Mouse (Mus musculus) stomach, embryonic 14.5 days (tissue): ENCODE measurements around the gene Pibf1. TPM values are rescaled to one million over a fixed set of nuclear protein-coding genes. Genes with fewer than 3 reads are reported as not detected.
A peak's percentile ranks its signal among the peaks of the same experiment; 100 is the strongest.

Experiments used
- ATAC-seq: fragments of 200-750 bp; cut with Nextera tagmentation; 2 replicates; pipeline ENCODE4 v1.8.0; 2017; ENCODE audit warnings: low read depth, moderate TSS enrichment; ENCODE audit not compliant: insufficient number of reproducible peaks, insufficient read depth, low FRiP score
- H3K27ac ChIP-seq: fragments of 300-500 bp; sonication (generic); 2 replicates; pipeline ENCODE4 v1.5.1; 2014; ENCODE audit warnings: mild to moderate bottlenecking, low read length, moderate library complexity, mixed read lengths
- H3K27me3 ChIP-seq: fragments of 300-500 bp; sonication (generic); 2 replicates; pipeline ENCODE4 v1.6.1; 2014; ENCODE audit warnings: low read length, control low read depth, mixed read lengths; ENCODE audit not compliant: control insufficient read depth, insufficient read depth
- H3K36me3 ChIP-seq: fragments of 300-500 bp; sonication (generic); 2 replicates; pipeline ENCODE4 v1.6.1; 2014; ENCODE audit warnings: mild to moderate bottlenecking, control low read depth, low read length, moderate library complexity, mixed read lengths; ENCODE audit not compliant: control insufficient read depth, insufficient read depth
- H3K4me1 ChIP-seq: fragments of 300-500 bp; sonication (generic); 2 replicates; pipeline ENCODE4 v1.6.1; 2014; ENCODE audit warnings: low read length, control low read depth, mixed read lengths; ENCODE audit not compliant: control insufficient read depth, insufficient read depth
- H3K4me2 ChIP-seq: fragments of 300-500 bp; sonication (generic); replicated peaks from 2 replicates; pipeline ENCODE4 v1.6.1; 2014; ENCODE audit warnings: low read depth, low read length, control low read depth
- H3K4me3 ChIP-seq: fragments of 300-500 bp; sonication (generic); 2 replicates; pipeline ENCODE4 v1.5.1; 2014; ENCODE audit warnings: low read depth, low read length, control low read depth
- H3K9ac ChIP-seq: fragments of 300-500 bp; sonication (generic); replicated peaks from 2 replicates; pipeline ENCODE4 v1.6.1; 2014; ENCODE audit warnings: low read depth, mild to moderate bottlenecking, control low read depth, low read length, moderate library complexity, mixed read lengths
- H3K9me3 ChIP-seq: fragments of 300-500 bp; sonication (generic); 2 replicates; pipeline ENCODE4 v1.6.1; 2016; ENCODE audit warnings: low read depth, low read length, control low read depth; ENCODE audit not compliant: control insufficient read depth
- WGBS: fragments of 180-500 bp; shearing (Covaris S2); extraction: QIAGEN DNeasy Blood & Tissue Kit; methylation state at CpG from one replicate; pipeline ENCODE4 v1.1.7; 2014; 5-methylcytosine and 5-hydroxymethylcytosine counted together
- polyA plus RNA-seq: library from polyadenylated mRNA; unstranded; fragments of >200 nt; fragmentation: Nextera tagmentation; extraction: Ambion mirVana; gene quantifications from 2 replicates; pipeline ENCODE4 v1.2.1, GENCODE M21; 2014

Gene Pibf1
- polyA plus RNA-seq, 1 experiment from 2014 or later = 21.5 TPM

DNA sequence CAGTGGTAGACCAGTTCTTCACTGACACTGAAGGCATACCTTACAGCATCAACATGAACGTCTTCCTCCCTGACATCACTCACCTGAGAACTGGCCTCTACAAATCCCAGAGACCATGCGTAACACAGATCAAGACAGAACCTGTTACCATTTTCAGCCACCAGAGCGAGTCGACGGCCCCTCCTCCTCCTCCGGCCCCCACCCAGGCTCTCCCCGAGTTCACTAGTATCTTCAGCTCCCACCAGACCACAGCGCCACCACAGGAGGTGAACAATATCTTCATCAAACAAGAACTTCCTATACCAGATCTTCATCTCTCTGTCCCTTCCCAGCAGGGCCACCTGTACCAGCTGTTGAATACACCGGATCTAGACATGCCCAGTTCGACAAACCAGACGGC, 202.2 kb downstream of the Pibf1 start:
- Histone ChIP-seq H3K9me3 (no peaks in the 10 kb centered on the region), H3K27me3 (no peaks in the 10 kb centered on the region), H3K4me3 (peak overlapping the region; percentile 78), H3K4me1 (no peaks in the 10 kb centered on the region), H3K27ac (peak overlapping the region; percentile 48; the same call in 1 of the 2 replicates), H3K9ac (no peak overlapping the region), H3K36me3 (no peaks in the 10 kb centered on the region), H3K4me2 (peak overlapping the region; percentile 34)
- peak; percentile 17; the same call in 1 of the 2 replicates for ATAC-seq
- WGBS = 51% methylated on average over 11 of the region's 11 CpGs

Other genes starting within 250 kb of the Pibf1 start
- gene Rpl36a-ps1, start 105.1 kb upstream of the Pibf1 start, polyA plus RNA-seq = 1.5 and 1.7 TPM in 2 replicates
- 75.8 and 78.7 TPM in 2 replicates for gene Mzt1, start 53.3 kb upstream of the Pibf1 start, polyA plus RNA-seq
- 70.7 and 74.0 TPM in 2 replicates for gene Bora, start 53.2 kb upstream of the Pibf1 start, polyA plus RNA-seq
- gene Dis3, start 346 bp downstream of the Pibf1 start, polyA plus RNA-seq = 40.3 and 41.5 TPM in 2 replicates
- gene Klf5, start 199.3 kb downstream of the Pibf1 start, polyA plus RNA-seq = 97.2 and 109 TPM in 2 replicates